Mouse (Mus musculus) forebrain, embryonic 13.5 days (tissue): Measurements from ENCODE around the gene Ascl2. TPM values are rescaled to one million over a fixed set of nuclear protein-coding genes. Genes with fewer than 3 reads are reported as not detected.

ENCODE experiments used
- ATAC-seq: fragments of 200-750 bp; cut with Nextera tagmentation; 2 replicates; pipeline ENCODE4 v1.8.0; 2017
- H3K27ac ChIP-seq: fragments of 300-500 bp; sonication (generic); 2 replicates; pipeline ENCODE4 v1.5.1; 2015; ENCODE audit warnings: inconsistent platforms, mild to moderate bottlenecking, moderate library complexity
- H3K27me3 ChIP-seq: fragments of 300-500 bp; sonication (generic); 2 replicates; pipeline ENCODE4 v1.6.1; 2015; ENCODE audit warnings: mild to moderate bottlenecking, inconsistent platforms
- H3K36me3 ChIP-seq: fragments of 300-500 bp; sonication (generic); 2 replicates; pipeline ENCODE4 v1.6.1; 2015; ENCODE audit warnings: mild to moderate bottlenecking, inconsistent platforms; ENCODE audit not compliant: poor library complexity, severe bottlenecking
- H3K4me1 ChIP-seq: fragments of 300-500 bp; sonication (generic); 2 replicates; pipeline ENCODE4 v1.6.1; 2015; ENCODE audit warnings: inconsistent platforms
- H3K4me2 ChIP-seq: fragments of 300-500 bp; sonication (generic); 2 replicates; pipeline ENCODE4 v1.6.1; 2015; ENCODE audit warnings: inconsistent platforms, mild to moderate bottlenecking, moderate library complexity
- H3K4me3 ChIP-seq: fragments of 300-500 bp; sonication (generic); 2 replicates; pipeline ENCODE4 v1.5.1; 2015; ENCODE audit warnings: mild to moderate bottlenecking, inconsistent platforms
- H3K9ac ChIP-seq: fragments of 300-500 bp; sonication (generic); 2 replicates; pipeline ENCODE4 v1.6.1; 2015; ENCODE audit warnings: mild to moderate bottlenecking, inconsistent platforms
- H3K9me3 ChIP-seq: fragments of 300-500 bp; sonication (generic); replicated peaks from 2 replicates; pipeline ENCODE4 v1.6.1; 2016; ENCODE audit warnings: inconsistent platforms
- WGBS: fragments of 180-500 bp; shearing (Covaris S2); methylation state at CpG from one replicate; pipeline ENCODE4 v1.1.7; 2015; 5-methylcytosine and 5-hydroxymethylcytosine counted together
- polyA plus RNA-seq: library from polyadenylated mRNA; unstranded; fragments of >200 nt; fragmentation: Nextera tagmentation; extraction: Ambion mirVana; gene quantifications from 2 replicates; pipeline ENCODE4 v1.2.1, GENCODE M21; 2015

The Ascl2 gene
- 0.21 TPM in 1 of 2 replicates, not detected in the other for polyA plus RNA-seq

DNA sequence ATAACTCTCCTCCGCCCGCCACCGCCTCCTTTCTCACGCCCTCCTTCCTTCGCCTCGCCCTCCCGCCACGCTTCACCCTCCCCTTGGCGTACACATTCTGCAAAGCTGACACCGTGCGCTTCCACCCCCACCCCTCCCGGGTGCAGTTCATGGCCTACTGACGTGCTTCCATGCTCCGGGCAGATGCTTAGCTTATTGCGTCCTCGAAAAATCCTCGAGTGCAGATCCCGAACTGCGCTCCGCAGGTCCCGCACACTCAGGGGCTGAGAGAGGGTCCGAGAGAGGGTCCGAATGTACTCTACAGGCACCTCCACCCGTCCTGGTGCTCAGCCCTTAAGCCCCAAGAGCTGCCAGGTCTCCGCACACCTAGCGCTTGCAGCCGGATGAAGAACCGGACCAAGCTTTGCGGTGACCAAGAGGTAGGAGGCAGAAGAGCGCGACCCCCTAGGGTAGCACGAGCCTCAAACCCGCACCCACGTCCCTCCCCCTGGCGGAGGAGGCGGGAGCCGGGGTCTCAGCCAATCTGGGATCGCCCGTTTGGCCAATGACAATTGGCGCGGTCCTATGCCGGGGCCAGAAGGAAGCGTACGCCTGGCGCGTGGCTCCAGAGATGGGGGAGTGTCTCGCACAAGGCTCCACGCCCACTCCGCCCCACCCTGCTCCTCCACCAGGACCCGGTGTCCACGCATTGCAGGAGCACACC lies at the start of gene Ascl2:
Gene Ascl2 (minus strand): TSS at position 456 of the 703 bp plus-strand sequence.
- no peaks in the 10 kb centered on the region for H3K9me3 ChIP-seq

DNA sequence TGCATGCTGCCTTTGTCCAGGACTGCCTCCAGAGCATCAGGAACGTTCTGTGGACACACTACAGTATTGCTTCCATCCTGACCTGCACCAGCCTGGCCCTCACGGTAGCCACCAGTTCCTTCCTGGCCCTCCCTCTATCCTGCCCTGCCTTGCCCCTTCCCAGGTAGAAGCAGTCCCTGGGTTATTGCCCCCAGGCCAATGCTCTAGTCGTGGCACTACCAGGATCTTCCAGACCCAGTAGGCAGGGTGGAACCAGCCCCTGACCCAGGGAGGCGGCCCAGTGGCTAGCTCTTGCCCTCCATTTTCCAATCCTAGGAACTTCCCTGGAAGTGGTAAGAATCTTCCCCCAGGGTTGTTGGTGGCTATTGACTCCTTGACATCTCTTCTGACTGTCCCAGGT lies 48.1 kb upstream of the Ascl2 start:
- H3K4me3 ChIP-seq, result no peak overlapping the region
- 76% methylated on average over 4 of the region's 4 CpGs for WGBS
- H3K27me3 ChIP-seq, result no peaks in the 10 kb centered on the region
- H3K4me2 ChIP-seq, result no peak overlapping the region
- no peaks in the 10 kb centered on the region for H3K9me3 ChIP-seq
- no peak overlapping the region for H3K27ac ChIP-seq
- no peak overlapping the region for H3K9ac ChIP-seq
- ATAC-seq, result no peak
- H3K36me3 ChIP-seq, result no peaks in the 10 kb centered on the region
- peaks cover 21% of the 10 kb centered on the region for H3K4me1 ChIP-seq

More for the DNA sequence above, at the start of gene Ascl2:
- Histone ChIP-seq H3K4me3 (peak within 1 kb of the TSS; percentile 45), H3K27me3 (peaks cover 85% of the 10 kb centered on the region), H3K36me3 (no peaks in the 10 kb centered on the region), H3K4me1 (peaks cover 28% of the 10 kb centered on the region), H3K27ac (no peak within 1 kb of the TSS), H3K9ac (peak within 1 kb of the TSS; percentile 48; the same call in 1 of the 2 replicates), H3K4me2 (peak within 1 kb of the TSS; percentile 88)
- 1% methylated on average over 50 of the region's 51 CpGs for WGBS
- peak; percentile 65 for ATAC-seq

DNA sequence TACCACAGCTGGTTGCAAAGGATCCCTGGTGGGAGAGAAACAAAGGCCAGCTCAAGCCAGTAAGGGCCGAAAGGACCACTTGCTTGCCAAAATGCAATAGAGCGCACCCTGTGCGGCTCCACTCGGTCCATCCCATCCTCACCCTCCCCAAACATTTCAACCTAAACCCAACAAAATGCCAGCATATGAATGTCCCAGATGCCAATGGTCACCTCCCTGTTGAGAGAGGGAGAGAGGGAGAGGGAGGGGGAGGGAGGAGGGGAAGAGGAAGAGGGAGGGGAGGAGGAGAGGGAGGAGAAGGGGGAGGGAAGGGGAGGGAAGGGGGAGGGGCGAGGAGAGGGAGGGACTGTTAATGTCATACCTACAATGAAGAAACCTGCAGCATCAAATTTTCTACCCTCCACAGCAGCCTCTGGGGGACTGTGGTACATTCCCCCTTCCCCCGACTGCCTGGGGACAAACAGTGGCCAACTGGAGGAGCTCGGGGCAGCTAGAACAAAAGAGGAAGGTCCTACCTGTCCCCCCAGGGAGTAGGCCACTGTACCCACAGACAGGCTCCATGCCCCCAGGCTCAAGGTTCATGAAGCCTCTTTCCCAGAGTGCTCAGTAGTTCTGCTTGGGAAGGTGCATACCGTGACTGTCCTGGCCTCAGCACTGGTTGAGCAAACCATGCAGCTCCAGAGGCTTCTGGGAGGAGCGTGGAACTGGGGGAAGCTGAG lies 47.5 kb upstream of the Ascl2 start:
- H3K9ac ChIP-seq, result no peak overlapping the region
- no peaks in the 10 kb centered on the region for H3K36me3 ChIP-seq
- peaks cover 23% of the 10 kb centered on the region for H3K4me1 ChIP-seq
- H3K9me3 ChIP-seq, result no peaks in the 10 kb centered on the region
- whole genome bisulfite sequencing, result 48% methylated on average over 9 of the region's 9 CpGs
- peak; percentile 57; the same call in 1 of the 2 replicates for ATAC-seq
- no peak overlapping the region for H3K4me3 ChIP-seq
- H3K27ac ChIP-seq, result peak overlapping the region; percentile 48
- peak overlapping the region; percentile 13; the same call in 1 of the 2 replicates for H3K4me2 ChIP-seq
- no peaks in the 10 kb centered on the region for H3K27me3 ChIP-seq

DNA sequence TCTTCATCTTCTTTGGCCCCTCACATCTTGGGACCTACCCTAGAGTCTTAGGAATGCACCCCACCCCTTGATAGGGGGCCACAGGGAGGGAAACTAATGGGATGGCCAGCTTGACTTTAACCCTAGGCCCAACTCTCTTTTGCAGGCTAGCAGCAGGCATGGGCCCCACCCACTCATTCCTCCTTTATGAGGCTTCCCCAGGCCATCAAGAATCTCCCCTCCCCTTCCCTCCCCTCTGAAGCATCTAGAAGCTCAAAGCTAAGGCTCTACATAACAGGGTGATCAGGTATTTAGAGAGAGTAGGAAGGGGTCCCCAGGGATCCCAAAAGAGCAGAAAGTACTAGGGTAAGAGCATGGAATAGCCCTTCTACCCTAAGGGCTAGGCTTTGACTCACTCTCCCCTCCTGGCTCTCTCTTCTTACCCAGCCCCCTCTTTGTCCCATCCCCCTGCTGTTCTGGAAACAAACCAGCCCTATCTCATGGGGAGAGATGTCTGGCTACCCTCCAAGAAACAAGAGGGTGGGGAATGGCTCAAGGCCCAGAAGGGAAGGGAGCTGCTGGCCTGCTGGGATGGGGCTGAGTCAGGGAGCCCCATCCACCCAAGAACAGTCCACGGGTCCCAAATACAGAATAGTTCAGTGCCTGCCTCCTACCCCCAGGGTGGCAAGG lies 46.8 kb upstream of the Ascl2 start:
- Histone ChIP-seq H3K4me1 (peaks cover 23% of the 10 kb centered on the region), H3K9me3 (no peaks in the 10 kb centered on the region), H3K4me2 (peak overlapping the region; percentile 13; the same call in 1 of the 2 replicates), H3K27ac (peak overlapping the region; percentile 48), H3K27me3 (no peaks in the 10 kb centered on the region), H3K9ac (no peak overlapping the region), H3K4me3 (no peak overlapping the region), H3K36me3 (no peaks in the 10 kb centered on the region)
- peak; percentile 79 for ATAC-seq
- WGBS, result 4% methylated on average over 1 of the region's 1 CpGs

DNA sequence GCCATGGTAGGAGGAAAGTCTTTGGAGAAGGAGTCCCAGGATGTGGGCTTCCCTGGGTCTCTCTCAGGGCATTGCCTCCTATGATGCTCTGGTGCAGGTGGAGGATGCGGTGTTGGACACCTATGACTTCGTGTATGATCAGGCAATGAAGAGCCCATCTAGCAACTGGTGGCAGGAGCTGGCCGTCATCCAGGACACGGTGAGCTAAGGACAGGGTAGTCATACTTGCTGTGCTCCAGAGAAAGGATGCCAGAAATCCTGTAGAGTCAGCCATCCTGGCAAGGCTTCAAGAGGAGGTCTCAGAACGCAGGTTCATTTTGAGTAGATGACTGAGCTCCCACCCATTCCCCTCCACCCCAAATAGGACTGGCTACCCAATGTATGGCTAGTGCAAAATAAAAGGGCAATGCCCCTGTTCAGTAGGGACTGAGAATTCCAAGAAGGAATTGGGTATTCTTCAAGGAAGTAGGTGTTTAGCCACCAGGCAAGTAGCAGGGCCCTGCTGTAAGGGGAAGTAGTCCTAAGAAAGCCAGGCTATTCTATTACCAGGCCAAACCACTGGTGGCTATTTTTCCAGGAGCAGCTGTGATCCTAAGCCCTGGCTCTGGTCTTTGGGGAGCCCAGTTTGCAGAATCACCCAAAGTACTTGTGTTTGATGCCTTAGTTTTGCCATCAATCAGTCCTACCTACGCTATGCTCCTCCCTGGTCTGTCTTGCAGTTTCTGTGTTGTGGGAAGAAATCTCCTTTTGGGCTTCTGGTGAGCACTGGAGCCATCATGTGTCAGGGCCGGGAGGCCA lies 46.0 kb upstream of the Ascl2 start:
- no peak for ATAC-seq
- Histone ChIP-seq H3K4me3 (no peak overlapping the region), H3K9ac (no peak overlapping the region), H3K9me3 (no peaks in the 10 kb centered on the region), H3K27me3 (no peaks in the 10 kb centered on the region), H3K36me3 (no peaks in the 10 kb centered on the region), H3K4me1 (peaks cover 23% of the 10 kb centered on the region), H3K27ac (no peak overlapping the region), H3K4me2 (no peak overlapping the region)
- 88% methylated on average over 7 of the region's 7 CpGs for WGBS

DNA sequence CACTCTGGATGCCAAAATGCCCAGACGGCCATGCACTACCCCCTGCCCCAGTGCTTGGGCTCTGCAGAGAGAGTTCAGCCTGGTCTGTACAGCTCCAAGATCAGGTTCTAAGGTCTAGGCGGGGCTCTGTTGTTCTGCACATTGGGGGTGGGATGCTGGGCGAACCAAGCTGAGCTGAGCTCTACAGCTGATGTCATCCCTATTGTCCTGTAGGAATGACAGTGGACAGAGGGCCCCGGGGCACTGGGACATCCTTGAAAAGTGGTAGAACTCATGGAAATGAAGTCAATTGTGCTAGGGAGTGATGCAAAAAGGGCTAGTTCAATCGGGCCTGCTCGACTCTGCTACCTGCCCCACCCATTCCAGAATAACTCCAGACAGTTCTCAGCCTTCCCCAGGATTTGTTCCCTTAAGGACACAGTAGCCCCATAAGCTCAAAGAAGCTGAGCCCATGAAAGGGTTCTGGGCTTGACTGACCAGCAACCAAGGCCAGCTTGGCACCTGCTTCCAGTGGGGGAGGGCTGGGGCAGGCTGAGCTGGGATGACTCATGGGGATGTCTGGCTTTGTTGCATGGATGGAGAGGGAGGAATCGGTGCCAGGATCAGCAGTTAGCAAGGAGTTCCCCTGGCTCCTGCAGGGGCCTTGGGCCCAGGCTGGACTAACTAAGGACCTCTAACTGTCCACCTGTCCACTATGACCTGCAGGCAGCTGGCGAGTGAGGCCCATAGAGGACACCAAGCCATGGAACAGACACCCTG lies 44.5 kb upstream of the Ascl2 start:
- Histone ChIP-seq H3K27ac (no peak overlapping the region), H3K4me1 (peaks cover 27% of the 10 kb centered on the region), H3K9me3 (no peaks in the 10 kb centered on the region), H3K4me3 (no peak overlapping the region), H3K27me3 (no peaks in the 10 kb centered on the region), H3K4me2 (no peak overlapping the region), H3K36me3 (no peaks in the 10 kb centered on the region), H3K9ac (no peak overlapping the region)
- ATAC-seq, result no peak
- WGBS, result 71% methylated on average over 8 of the region's 8 CpGs

DNA sequence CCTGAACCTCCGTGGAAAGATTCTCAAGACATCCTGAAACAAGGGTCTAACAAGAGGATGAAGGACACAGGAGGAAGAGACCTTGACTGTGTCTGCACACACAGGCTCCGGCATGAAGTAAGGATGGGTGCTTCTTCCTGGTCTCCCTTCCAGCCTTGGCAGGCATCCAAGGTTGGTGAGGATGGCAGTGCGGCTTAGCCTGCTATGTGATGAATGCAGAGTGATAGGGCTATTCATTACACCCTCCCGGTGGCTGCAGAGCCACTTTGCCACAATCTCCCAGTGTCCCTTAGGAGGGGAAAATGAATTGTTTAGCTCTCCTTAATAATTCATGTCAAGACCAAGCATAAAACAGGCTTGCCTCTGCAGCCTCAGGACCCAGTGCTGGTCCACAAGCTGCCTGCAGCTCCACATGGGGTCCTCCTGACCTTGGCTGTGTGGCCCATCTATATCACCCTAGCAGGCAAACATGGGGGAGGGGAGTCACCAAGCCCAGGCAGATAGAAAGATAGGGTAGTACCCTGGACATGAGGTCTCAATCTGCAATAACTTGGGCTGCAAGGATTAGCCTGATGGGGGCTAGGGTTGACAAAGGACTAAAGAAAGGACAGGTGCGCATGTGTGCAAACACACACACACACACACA lies 43.3 kb upstream of the Ascl2 start:
- Histone ChIP-seq H3K9me3 (no peaks in the 10 kb centered on the region), H3K9ac (no peak overlapping the region), H3K27ac (no peak overlapping the region), H3K4me3 (no peak overlapping the region), H3K4me2 (no peak overlapping the region), H3K4me1 (peaks cover 40% of the 10 kb centered on the region), H3K27me3 (no peaks in the 10 kb centered on the region), H3K36me3 (no peaks in the 10 kb centered on the region)
- 63% methylated on average over 5 of the region's 5 CpGs for WGBS
- no peak for ATAC-seq

DNA sequence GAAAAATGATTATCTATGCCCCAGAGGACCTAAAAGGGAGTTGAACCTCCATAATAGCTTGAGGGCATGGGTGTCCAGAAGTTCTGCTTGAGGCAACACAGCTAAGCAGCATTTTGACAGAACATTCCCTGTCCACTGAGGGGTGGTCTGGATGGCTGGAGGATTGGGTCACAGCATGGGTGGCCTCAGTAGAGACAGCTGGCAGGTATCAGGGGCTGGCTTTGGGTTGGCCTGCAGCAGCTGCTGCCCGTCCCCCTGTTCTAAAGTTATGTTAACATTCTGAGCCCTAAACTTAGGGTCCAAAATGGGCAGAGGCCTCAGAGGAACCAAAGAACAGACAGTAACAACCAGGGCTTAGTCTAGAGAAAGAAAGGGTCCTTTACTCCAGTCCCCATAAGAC lies 42.2 kb upstream of the Ascl2 start:
- 88% methylated on average over 1 of the region's 1 CpGs for WGBS

DNA sequence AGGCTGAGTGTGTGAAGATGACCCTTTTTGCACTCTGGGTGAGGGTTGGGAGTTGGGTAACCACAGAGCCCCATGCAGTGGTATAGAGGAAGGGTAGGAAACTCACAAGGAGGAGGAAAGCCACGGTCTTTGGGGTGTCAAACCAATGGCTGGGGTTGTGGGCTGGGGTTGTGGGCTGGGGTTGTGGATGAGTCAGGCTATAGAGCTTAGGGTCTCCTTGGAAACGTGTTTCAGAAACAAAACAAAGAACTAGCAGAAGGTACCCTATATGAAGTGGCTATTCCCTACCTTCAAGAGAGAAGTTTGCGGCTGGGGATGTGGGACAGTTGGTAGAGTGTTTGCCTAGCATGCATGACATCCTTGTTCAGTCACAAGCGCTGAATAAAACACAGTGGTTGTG lies 40.9 kb upstream of the Ascl2 start:
- H3K27me3 ChIP-seq, result no peaks in the 10 kb centered on the region
- no peak overlapping the region for H3K27ac ChIP-seq
- H3K9me3 ChIP-seq, result no peaks in the 10 kb centered on the region
- no peaks in the 10 kb centered on the region for H3K36me3 ChIP-seq
- H3K9ac ChIP-seq, result no peak overlapping the region
- peaks cover 24% of the 10 kb centered on the region for H3K4me1 ChIP-seq
- no peak overlapping the region for H3K4me2 ChIP-seq
- H3K4me3 ChIP-seq, result no peak overlapping the region
- 84% methylated on average over 4 of the region's 4 CpGs for WGBS
- no peak for ATAC-seq

More for the DNA sequence above, 42.2 kb upstream of the Ascl2 start:
- no peaks in the 10 kb centered on the region for H3K36me3 ChIP-seq
- H3K9ac ChIP-seq, result no peak overlapping the region
- H3K4me1 ChIP-seq, result peaks cover 32% of the 10 kb centered on the region
- no peaks in the 10 kb centered on the region for H3K9me3 ChIP-seq
- H3K27me3 ChIP-seq, result no peaks in the 10 kb centered on the region
- H3K4me3 ChIP-seq, result no peak overlapping the region
- no peak overlapping the region for H3K4me2 ChIP-seq
- no peak for ATAC-seq
- H3K27ac ChIP-seq, result no peak overlapping the region

DNA sequence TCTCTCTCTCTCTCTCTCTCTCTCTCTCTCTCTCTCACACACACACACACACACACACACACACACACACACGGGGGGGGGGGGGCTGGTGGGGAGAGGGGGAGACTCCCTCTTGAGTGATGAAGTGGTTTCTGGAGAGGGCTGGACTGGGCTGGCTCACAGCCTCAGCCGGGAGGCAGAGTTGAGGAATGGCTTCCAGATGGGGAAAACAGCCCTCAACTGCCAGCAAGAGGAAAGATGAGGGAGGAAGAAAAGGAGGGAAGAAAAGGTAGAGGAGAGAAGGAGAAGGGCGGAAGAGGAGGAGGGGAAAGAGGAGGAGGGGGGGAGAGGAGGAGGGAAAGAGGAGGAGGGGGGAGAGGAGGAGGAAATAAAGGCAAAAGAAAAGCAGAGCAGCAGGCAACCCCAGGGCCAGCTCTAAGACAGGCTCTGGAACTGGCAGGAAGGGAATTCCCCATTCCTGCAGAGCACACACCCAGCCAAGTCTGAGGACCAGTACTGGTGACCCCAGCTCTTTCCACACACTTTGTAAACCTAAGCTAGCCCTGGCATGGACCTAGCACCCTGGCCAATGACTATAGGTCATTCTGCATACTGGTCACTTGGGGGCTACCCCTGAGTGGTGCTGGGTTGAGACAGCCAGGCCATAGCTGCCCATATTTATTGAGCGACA lies 40.1 kb upstream of the Ascl2 start:
- Histone ChIP-seq H3K4me1 (peaks cover 24% of the 10 kb centered on the region), H3K9ac (no peak overlapping the region), H3K27me3 (no peaks in the 10 kb centered on the region), H3K4me3 (no peak overlapping the region), H3K9me3 (no peaks in the 10 kb centered on the region), H3K36me3 (no peaks in the 10 kb centered on the region), H3K4me2 (no peak overlapping the region), H3K27ac (peak overlapping the region; percentile 40; the same call in 1 of the 2 replicates)
- 50% methylated on average over 4 of the region's 4 CpGs for WGBS
- no peak for ATAC-seq
